Mouse (Mus musculus): ENCODE measurements around the gene Renbp. TPM values are rescaled to one million over a fixed set of nuclear protein-coding genes. Genes with fewer than 3 reads are reported as not detected.

Gene Renbp
- polyA plus RNA-seq, 1 experiment from 2014 or later = 52.1 TPM

- ATAC-seq (ENCODE audit: extremely low read depth, insufficient number of reproducible peaks, low FRiP score, low TSS enrichment) = no peak
- Histone ChIP-seq H3K9ac (no peak within 1 kb of the TSS), H3K9me3 (no peaks in the 10 kb centered on the region), H3K4me1 (no peaks in the 10 kb centered on the region), H3K4me2 (no peak within 1 kb of the TSS), H3K27me3 (replicated peaks) (peaks cover 24% of the 10 kb centered on the region), H3K27ac (replicated peaks) (no peak within 1 kb of the TSS), H3K4me3 (no peak within 1 kb of the TSS), H3K36me3 (no peaks in the 10 kb centered on the region)
- WGBS = 63% methylated on average over 6 of the region's 6 CpGs
These were observed 39.0 kb downstream of the Renbp start, which contains the start of gene Avpr2 for GRCm38 (mm10) chrX:73891551-73892152. Gene Avpr2 (plus strand): TSS chrX:73892102.

DNA sequence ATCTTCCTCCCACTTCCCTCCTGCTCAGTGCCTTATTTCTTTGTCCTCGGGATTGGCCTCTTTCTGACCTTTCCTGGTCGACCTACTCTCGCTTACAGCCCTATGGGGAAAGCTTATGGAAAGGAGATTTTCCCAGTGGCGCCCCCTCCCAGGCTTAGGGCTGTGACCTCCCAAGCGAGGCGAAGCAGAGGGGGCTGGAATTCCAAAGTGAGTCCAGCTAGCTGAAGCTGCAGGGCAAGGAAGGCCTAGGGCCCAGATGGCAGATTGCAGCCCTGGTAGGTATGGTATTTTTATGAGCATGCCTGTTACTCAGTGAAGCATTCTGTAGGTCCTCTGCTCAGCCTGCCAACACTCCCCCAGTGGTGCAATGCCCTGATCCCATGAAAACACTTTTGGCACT lies 49.2 kb downstream of the Renbp start:
- H3K9me3 ChIP-seq = no peaks in the 10 kb centered on the region
- no peak overlapping the region for H3K9ac ChIP-seq
- no peaks in the 10 kb centered on the region for H3K36me3 ChIP-seq
- H3K4me3 ChIP-seq = no peak overlapping the region
- ATAC-seq (ENCODE audit: extremely low read depth, insufficient number of reproducible peaks, low FRiP score, low TSS enrichment) = no peak
- H3K4me2 ChIP-seq = no peak overlapping the region
- WGBS = 19% methylated on average over 6 of the region's 6 CpGs
- peaks cover 55% of the 10 kb centered on the region for H3K27me3 ChIP-seq (replicated peaks)
- no peak overlapping the region for H3K27ac ChIP-seq (replicated peaks)
- no peaks in the 10 kb centered on the region for H3K4me1 ChIP-seq

DNA sequence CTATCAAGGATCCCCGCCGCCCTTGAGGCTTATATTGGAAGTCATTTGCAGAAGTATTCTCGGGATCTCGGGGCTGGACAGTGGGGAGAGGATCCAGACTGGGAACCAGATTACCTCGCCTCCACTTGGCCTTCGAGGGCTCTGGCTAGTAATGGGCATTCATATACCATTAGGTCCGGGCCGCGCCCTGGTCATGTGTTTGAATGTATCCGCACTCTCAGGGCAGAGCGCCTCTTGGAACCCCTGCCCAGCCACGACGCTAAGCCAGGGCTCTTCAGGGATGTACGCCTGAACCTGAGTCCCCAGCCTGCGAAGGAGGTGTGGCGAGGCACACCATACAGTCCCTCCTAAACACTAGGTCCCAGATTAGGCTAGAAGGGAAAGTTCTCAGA lies 49.6 kb downstream of the Renbp start:
- H3K9ac ChIP-seq = peak overlapping the region; percentile 58; the same call in 1 of the 2 replicates
- H3K4me1 ChIP-seq = no peaks in the 10 kb centered on the region
- ATAC-seq (ENCODE audit: extremely low read depth, insufficient number of reproducible peaks, low FRiP score, low TSS enrichment) = no peak
- H3K36me3 ChIP-seq = no peaks in the 10 kb centered on the region
- peak overlapping the region; percentile 50 for H3K4me3 ChIP-seq
- peak overlapping the region; percentile 75 for H3K4me2 ChIP-seq
- no peak overlapping the region for H3K27ac ChIP-seq (replicated peaks)
- WGBS = 18% methylated on average over 16 of the region's 16 CpGs
- H3K9me3 ChIP-seq = no peaks in the 10 kb centered on the region
- peaks cover 57% of the 10 kb centered on the region for H3K27me3 ChIP-seq (replicated peaks)

GRCm38 (mm10) chrX:73880194-73881035 lies 50.2 kb downstream of the Renbp start:
- Histone ChIP-seq H3K36me3 (no peaks in the 10 kb centered on the region), H3K9ac (peak overlapping the region; percentile 58), H3K4me3 (peak overlapping the region; percentile 50), H3K27ac (replicated peaks) (no peak overlapping the region), H3K4me1 (no peaks in the 10 kb centered on the region), H3K27me3 (replicated peaks) (peaks cover 62% of the 10 kb centered on the region), H3K4me2 (peak overlapping the region; percentile 75), H3K9me3 (no peaks in the 10 kb centered on the region)
- no peak for ATAC-seq (ENCODE audit: extremely low read depth, insufficient number of reproducible peaks, low FRiP score, low TSS enrichment)
- 14% methylated on average over 38 of the region's 48 CpGs for WGBS

- WGBS = 61% methylated on average over 1 of the region's 1 CpGs
- peaks cover 64% of the 10 kb centered on the region for H3K27me3 ChIP-seq (replicated peaks)
- H3K9me3 ChIP-seq = no peaks in the 10 kb centered on the region
These were observed 53.6 kb downstream of the Renbp start for GRCm38 (mm10) chrX:73877014-73877413.

DNA sequence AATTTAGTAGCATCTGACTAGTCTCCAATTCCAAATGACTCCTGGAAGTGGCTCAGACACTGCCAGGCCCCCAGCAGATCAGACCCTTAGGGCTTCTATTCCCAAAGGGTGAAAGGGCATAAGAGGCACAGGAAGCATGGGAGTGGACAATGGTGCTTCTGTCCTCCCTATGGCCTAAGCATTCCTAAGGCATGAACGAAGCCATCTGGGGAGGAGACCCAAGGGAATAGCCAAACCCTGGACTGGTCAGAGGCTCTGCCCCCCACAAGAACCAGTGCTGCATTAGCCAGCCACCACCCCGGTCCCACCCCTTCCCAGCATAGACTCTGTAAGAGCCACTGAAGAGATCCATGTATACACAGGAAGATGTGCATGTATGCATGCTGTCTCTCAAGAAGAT lies 54.8 kb downstream of the Renbp start:
- 68% methylated on average over 2 of the region's 2 CpGs for WGBS
- Histone ChIP-seq H3K4me3 (no peak overlapping the region), H3K9me3 (no peaks in the 10 kb centered on the region), H3K27ac (replicated peaks) (no peak overlapping the region), H3K4me2 (no peak overlapping the region), H3K9ac (no peak overlapping the region), H3K4me1 (no peaks in the 10 kb centered on the region), H3K27me3 (replicated peaks) (peaks cover 53% of the 10 kb centered on the region), H3K36me3 (no peaks in the 10 kb centered on the region)
- ATAC-seq (ENCODE audit: extremely low read depth, insufficient number of reproducible peaks, low FRiP score, low TSS enrichment) = no peak

More at GRCm38 (mm10) chrX:73877014-73877413, 53.6 kb downstream of the Renbp start:
- Histone ChIP-seq H3K36me3 (no peaks in the 10 kb centered on the region), H3K4me2 (no peak overlapping the region), H3K9ac (no peak overlapping the region), H3K4me3 (no peak overlapping the region), H3K27ac (replicated peaks) (no peak overlapping the region), H3K4me1 (no peaks in the 10 kb centered on the region)
- ATAC-seq (ENCODE audit: extremely low read depth, insufficient number of reproducible peaks, low FRiP score, low TSS enrichment) = no peak

Other genes with a start within 250 kb of the Renbp start
- 166 and 185 TPM in 2 replicates for gene Bcap31, start 214.7 kb downstream of the Renbp start, polyA plus RNA-seq (2015; fragmentation: Nextera tagmentation; extraction: Ambion mirVana)
- 12.3 and 12.4 TPM in 2 replicates for gene Abcd1, start 214.3 kb downstream of the Renbp start, polyA plus RNA-seq (2015; fragmentation: Nextera tagmentation; extraction: Ambion mirVana)
- 0.46 and 0.51 TPM in 2 replicates for gene Plxnb3, start 173.8 kb downstream of the Renbp start, polyA plus RNA-seq (2015; fragmentation: Nextera tagmentation; extraction: Ambion mirVana)
- 76.2 and 85.8 TPM in 2 replicates for gene Srpk3, start 156.4 kb downstream of the Renbp start, polyA plus RNA-seq (2015; fragmentation: Nextera tagmentation; extraction: Ambion mirVana)
- gene Idh3g, start 144.0 kb downstream of the Renbp start, polyA plus RNA-seq (2015; fragmentation: Nextera tagmentation; extraction: Ambion mirVana) = 344 and 399 TPM in 2 replicates
- gene Ssr4, start 143.8 kb downstream of the Renbp start, polyA plus RNA-seq (2015; fragmentation: Nextera tagmentation; extraction: Ambion mirVana) = 151 and 163 TPM in 2 replicates
- 0.27 and 0.34 TPM in 2 replicates for gene Pdzd4, start 105.9 kb downstream of the Renbp start, polyA plus RNA-seq (2015; fragmentation: Nextera tagmentation; extraction: Ambion mirVana)
- 0.13 TPM in 1 of 2 replicates, not detected in the other for gene Avpr2, start 38.7 kb downstream of the Renbp start, polyA plus RNA-seq (2015; fragmentation: Nextera tagmentation; extraction: Ambion mirVana)
- 0.66 and 0.86 TPM in 2 replicates for gene L1cam, start 34.7 kb downstream of the Renbp start, polyA plus RNA-seq (2015; fragmentation: Nextera tagmentation; extraction: Ambion mirVana)
- gene Arhgap4, start 9.0 kb downstream of the Renbp start, polyA plus RNA-seq (2015; fragmentation: Nextera tagmentation; extraction: Ambion mirVana) = 1.5 TPM in 2 replicates
- 87.0 and 96.6 TPM in 2 replicates for gene Naa10, start 8.9 kb downstream of the Renbp start, polyA plus RNA-seq (2015; fragmentation: Nextera tagmentation; extraction: Ambion mirVana)
- 31.7 and 34.3 TPM in 2 replicates for gene Hcfc1, start 35.5 kb upstream of the Renbp start, polyA plus RNA-seq (2015; fragmentation: Nextera tagmentation; extraction: Ambion mirVana)
- 45.2 and 50.3 TPM in 2 replicates for gene Irak1, start 93.1 kb upstream of the Renbp start, polyA plus RNA-seq (2015; fragmentation: Nextera tagmentation; extraction: Ambion mirVana)
- not detected in 2 replicates for gene Opn1mw, start 196.6 kb upstream of the Renbp start, polyA plus RNA-seq (2015; fragmentation: Nextera tagmentation; extraction: Ambion mirVana)
- gene Mecp2, start 204.5 kb upstream of the Renbp start, polyA plus RNA-seq (2015; fragmentation: Nextera tagmentation; extraction: Ambion mirVana) = 9.9 and 10.7 TPM in 2 replicates
- not detected in 2 replicates for gene Tex28, start 237.0 kb upstream of the Renbp start, polyA plus RNA-seq (2015; fragmentation: Nextera tagmentation; extraction: Ambion mirVana)
- gene Tktl1, start 246.4 kb upstream of the Renbp start, polyA plus RNA-seq (2015; fragmentation: Nextera tagmentation; extraction: Ambion mirVana) = not detected in 2 replicates